Mouse (Mus musculus): ENCODE results near the gene Scd2. TPM values are rescaled to one million over a fixed set of nuclear protein-coding genes. Genes with fewer than 3 reads are reported as not detected.
"Not testable (repeated sequence)": the region's sequence is repeated elsewhere in the genome, so short reads cannot be mapped to it uniquely, and the experiment has no call there.

The Scd2 gene
- polyA plus RNA-seq, 1 experiment from 2014 or later = 324 TPM

DNA sequence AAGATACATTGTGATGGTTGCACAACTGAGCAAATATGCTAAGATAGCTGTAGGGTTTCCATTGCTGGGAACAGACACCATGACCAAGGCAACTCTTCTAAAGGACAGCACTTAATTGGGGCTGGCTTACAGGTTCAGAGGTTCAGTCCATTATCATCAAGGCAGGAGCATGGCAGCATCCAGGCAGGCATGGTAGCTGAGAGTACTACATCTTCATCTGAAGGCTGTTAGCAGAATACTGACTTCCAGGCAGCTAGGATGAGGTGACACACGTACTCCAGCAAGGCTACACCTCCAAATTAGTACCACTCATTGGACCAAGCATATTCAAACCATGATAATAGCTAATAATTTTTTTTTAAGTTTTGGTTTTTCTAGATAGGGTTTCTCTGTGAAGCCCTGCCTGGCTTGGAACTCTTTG, 16.7 kb downstream of the Scd2 start:
- Histone ChIP-seq H3K4me1 (peaks cover 29% of the 10 kb centered on the region), H3K36me3 (replicated peaks) (peaks cover 44% of the 10 kb centered on the region)
- not testable (repeated sequence) for H3K9me3 ChIP-seq; H3K4me3 ChIP-seq; H3K27ac ChIP-seq (replicated peaks); H3K27me3 ChIP-seq (replicated peaks; ENCODE audit: low read depth, poor library complexity, severe bottlenecking)
- 92% methylated on average over 1 of the region's 1 CpGs for WGBS
- peak; percentile 3 for DNase-seq (ENCODE audit: low spot score)

DNA sequence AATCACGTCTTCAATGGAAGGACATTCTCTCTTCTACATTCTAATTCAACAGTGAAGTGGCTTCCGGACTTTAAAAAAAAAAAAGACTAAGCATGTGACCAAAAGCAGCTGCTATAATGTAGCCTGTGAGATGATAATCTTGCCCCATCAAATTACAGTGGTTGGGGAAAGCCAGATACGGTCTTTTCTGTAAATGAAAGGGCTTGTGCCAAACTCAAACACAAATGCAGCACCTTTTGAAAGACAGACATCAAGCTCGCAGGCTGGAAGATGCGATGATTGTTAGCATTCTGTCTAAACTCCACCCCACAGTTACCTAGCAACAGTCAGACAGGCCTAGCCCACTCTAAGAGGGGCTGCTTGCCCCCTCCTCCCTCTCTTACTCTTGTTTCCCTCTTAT, 17.3 kb downstream of the Scd2 start:
- DNase-seq (ENCODE audit: low spot score) = peak; percentile 11
- no peaks in the 10 kb centered on the region for H3K27me3 ChIP-seq (replicated peaks; ENCODE audit: low read depth, poor library complexity, severe bottlenecking)
- WGBS = 63% methylated on average over 5 of the region's 5 CpGs
- peaks cover 38% of the 10 kb centered on the region for H3K36me3 ChIP-seq (replicated peaks)
- H3K4me1 ChIP-seq = peaks cover 34% of the 10 kb centered on the region
- no peaks in the 10 kb centered on the region for H3K9me3 ChIP-seq
- no peak overlapping the region for H3K4me3 ChIP-seq
- H3K27ac ChIP-seq (replicated peaks) = no peak overlapping the region

- Histone ChIP-seq H3K4me3 (no peak overlapping the region), H3K27ac (replicated peaks) (no peak overlapping the region; the same call in 1 of the 2 replicates), H3K36me3 (replicated peaks) (peaks cover 31% of the 10 kb centered on the region), H3K27me3 (replicated peaks; ENCODE audit: low read depth, poor library complexity, severe bottlenecking) (no peaks in the 10 kb centered on the region), H3K9me3 (no peaks in the 10 kb centered on the region), H3K4me1 (peaks cover 34% of the 10 kb centered on the region)
- peak; percentile 7 for DNase-seq (ENCODE audit: low spot score)
- 59% methylated on average over 8 of the region's 8 CpGs for WGBS
Observed at GRCm38 (mm10) chr19:44311306-44312006, 18.0 kb downstream of the Scd2 start.

GRCm38 (mm10) chr19:44312007-44312360, 18.5 kb downstream of the Scd2 start:
- H3K36me3 ChIP-seq (replicated peaks) = peaks cover 26% of the 10 kb centered on the region
- H3K9me3 ChIP-seq = no peaks in the 10 kb centered on the region
- no peaks in the 10 kb centered on the region for H3K27me3 ChIP-seq (replicated peaks; ENCODE audit: low read depth, poor library complexity, severe bottlenecking)
- H3K4me3 ChIP-seq = no peak overlapping the region
- no peak overlapping the region; the same call in 1 of the 2 replicates for H3K27ac ChIP-seq (replicated peaks)
- DNase-seq (ENCODE audit: low spot score) = peak; percentile 10
- peaks cover 38% of the 10 kb centered on the region for H3K4me1 ChIP-seq
- WGBS = 37% methylated on average over 4 of the region's 4 CpGs

DNA sequence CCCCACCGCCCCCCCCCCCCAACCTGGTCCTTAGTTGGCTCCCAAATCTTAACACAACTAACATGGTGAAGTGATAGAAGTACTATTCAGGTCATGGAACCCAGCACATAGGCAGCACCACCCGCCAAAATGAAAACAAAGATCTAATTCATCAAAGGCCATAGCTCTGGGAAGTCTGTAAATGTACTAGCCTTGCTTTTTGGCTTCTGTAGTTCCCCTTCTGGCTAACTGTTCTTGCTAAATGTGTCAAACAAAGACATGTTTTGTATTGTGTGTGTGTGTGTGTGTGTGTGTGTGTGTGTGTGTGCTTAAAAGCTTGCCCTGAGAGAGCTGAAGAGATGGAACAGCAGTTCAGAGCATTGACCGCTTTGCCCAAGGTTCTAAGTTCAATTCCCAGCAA, 19.6 kb downstream of the Scd2 start:
- DNase-seq (ENCODE audit: low spot score) = peak; percentile 7
- Histone ChIP-seq H3K9me3 (no peaks in the 10 kb centered on the region), H3K27ac (replicated peaks) (no peak overlapping the region), H3K4me3 (no peak overlapping the region), H3K27me3 (replicated peaks; ENCODE audit: low read depth, poor library complexity, severe bottlenecking) (no peaks in the 10 kb centered on the region), H3K4me1 (peaks cover 39% of the 10 kb centered on the region), H3K36me3 (replicated peaks) (peaks cover 15% of the 10 kb centered on the region)
- WGBS = 71% methylated on average over 3 of the region's 3 CpGs

DNA sequence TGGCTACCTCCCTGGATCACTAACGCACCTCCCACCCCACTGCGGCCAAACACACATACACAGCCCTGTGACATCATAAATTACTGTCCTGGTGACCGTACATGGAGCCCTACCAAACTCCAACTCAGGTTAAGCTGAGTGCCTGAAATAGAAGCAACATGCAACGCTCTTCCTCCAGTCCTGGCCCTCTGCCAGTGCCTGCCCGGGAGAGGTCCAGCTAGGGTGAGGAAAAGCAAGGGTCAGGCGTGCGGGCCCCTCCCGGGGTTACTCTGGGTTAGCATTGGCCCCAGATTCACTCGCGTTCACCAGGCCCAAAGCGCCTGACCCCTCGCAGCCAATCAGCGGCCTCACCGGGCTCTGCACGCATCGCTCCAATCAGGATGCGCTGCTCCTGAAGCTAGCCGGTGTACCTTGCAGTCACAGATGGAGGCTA, 20.9 kb downstream of the Scd2 start:
- Histone ChIP-seq H3K9me3 (peaks cover 4% of the 10 kb centered on the region; the same call in 1 of the 2 replicates), H3K27ac (replicated peaks) (peak overlapping the region; percentile 85), H3K36me3 (replicated peaks) (peaks cover 3% of the 10 kb centered on the region), H3K27me3 (replicated peaks; ENCODE audit: low read depth, poor library complexity, severe bottlenecking) (no peaks in the 10 kb centered on the region), H3K4me1 (peaks cover 39% of the 10 kb centered on the region), H3K4me3 (peak overlapping the region; percentile 68)
- DNase-seq (ENCODE audit: low spot score) = peak; percentile 88
- WGBS = 4% methylated on average over 18 of the region's 18 CpGs

GRCm38 (mm10) chr19:44314871-44315414, 21.5 kb downstream of the Scd2 start:
- peaks cover 39% of the 10 kb centered on the region for H3K4me1 ChIP-seq
- H3K36me3 ChIP-seq (replicated peaks) = no peaks in the 10 kb centered on the region
- H3K27me3 ChIP-seq (replicated peaks; ENCODE audit: low read depth, poor library complexity, severe bottlenecking) = no peaks in the 10 kb centered on the region
- WGBS = 2% methylated on average over 11 of the region's 11 CpGs
- peak; percentile 56 for DNase-seq (ENCODE audit: low spot score)
- peak overlapping the region; percentile 68 for H3K4me3 ChIP-seq
- peak overlapping the region; percentile 85 for H3K27ac ChIP-seq (replicated peaks)
- peaks cover 4% of the 10 kb centered on the region; the same call in 1 of the 2 replicates for H3K9me3 ChIP-seq

DNA sequence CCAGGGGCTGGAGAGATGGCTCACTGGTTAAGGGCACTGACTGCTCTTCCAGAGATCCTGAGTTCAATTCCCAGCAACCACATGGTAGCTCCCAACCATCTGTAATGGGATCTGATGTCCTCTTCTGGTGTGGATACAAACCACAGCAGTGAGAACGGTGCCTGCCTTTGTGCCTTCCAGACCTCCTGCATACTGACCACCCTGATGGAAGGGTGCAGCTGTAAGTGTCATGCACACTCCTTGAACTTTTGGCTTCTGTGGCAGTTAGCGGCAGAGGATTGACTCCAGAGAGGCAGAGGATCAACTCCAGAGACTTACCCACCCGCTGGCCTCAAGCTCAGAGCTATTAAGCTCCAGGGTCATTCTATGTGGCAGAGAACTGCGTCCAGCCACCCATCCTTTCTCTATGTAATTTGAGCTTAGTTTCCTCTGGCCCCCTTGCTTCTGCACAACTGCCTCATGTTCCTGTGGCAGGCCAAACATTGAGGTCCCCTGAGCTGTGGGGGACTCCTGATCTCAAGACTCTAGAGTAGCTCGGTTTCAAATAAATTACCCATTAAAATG, 23.4 kb downstream of the Scd2 start:
- DNase-seq (ENCODE audit: low spot score) = peak; percentile 10
- no peaks in the 10 kb centered on the region for H3K27me3 ChIP-seq (replicated peaks; ENCODE audit: low read depth, poor library complexity, severe bottlenecking)
- H3K4me1 ChIP-seq = peaks cover 24% of the 10 kb centered on the region
- no peak overlapping the region for H3K4me3 ChIP-seq
- H3K9me3 ChIP-seq = peaks cover 4% of the 10 kb centered on the region; the same call in 1 of the 2 replicates
- no peaks in the 10 kb centered on the region for H3K36me3 ChIP-seq (replicated peaks)
- WGBS = 54% methylated on average over 5 of the region's 5 CpGs
- 0 out of 2 replicates have a peak overlapping the region, but pooled peaks have one; percentile 51 for H3K27ac ChIP-seq (replicated peaks)

DNA sequence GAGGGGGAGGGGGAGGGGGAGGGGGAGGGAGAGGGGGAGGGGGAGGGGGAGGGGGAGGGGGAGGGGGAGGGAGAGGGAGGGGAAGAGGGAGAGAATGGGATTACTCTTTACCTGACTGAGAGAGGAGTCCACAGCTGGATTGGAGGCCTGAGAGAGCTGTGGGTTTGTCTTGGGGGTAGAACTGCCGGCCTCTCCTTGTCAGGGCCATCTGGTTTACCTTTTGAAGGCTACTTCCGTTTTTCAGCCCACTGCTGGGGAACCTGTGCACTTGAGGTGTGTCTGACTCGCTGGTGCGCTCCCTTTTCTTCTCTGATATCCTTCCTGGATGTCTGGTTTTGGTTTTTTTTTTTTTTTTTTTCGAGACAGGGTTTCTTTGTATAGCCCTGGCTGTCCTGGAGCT, 23.9 kb downstream of the Scd2 start:
- peak; percentile 7 for DNase-seq (ENCODE audit: low spot score)
- Histone ChIP-seq H3K4me3 (no peak overlapping the region), H3K4me1 (peaks cover 20% of the 10 kb centered on the region), H3K27ac (replicated peaks) (no peak overlapping the region), H3K27me3 (replicated peaks; ENCODE audit: low read depth, poor library complexity, severe bottlenecking) (no peaks in the 10 kb centered on the region), H3K36me3 (replicated peaks) (no peaks in the 10 kb centered on the region), H3K9me3 (peaks cover 4% of the 10 kb centered on the region; the same call in 1 of the 2 replicates)
- WGBS = 78% methylated on average over 5 of the region's 5 CpGs

GRCm38 (mm10) chr19:44318545-44318944, 25.1 kb downstream of the Scd2 start:
- H3K27ac ChIP-seq (replicated peaks) = no peak overlapping the region
- H3K9me3 ChIP-seq = peaks cover 4% of the 10 kb centered on the region; the same call in 1 of the 2 replicates
- no peaks in the 10 kb centered on the region for H3K27me3 ChIP-seq (replicated peaks; ENCODE audit: low read depth, poor library complexity, severe bottlenecking)
- no peaks in the 10 kb centered on the region for H3K36me3 ChIP-seq (replicated peaks)
- peaks cover 20% of the 10 kb centered on the region for H3K4me1 ChIP-seq
- DNase-seq (ENCODE audit: low spot score) = peak; percentile 2
- no peak overlapping the region for H3K4me3 ChIP-seq

- no peaks in the 10 kb centered on the region for H3K27me3 ChIP-seq (replicated peaks; ENCODE audit: low read depth, poor library complexity, severe bottlenecking)
- H3K9me3 ChIP-seq = peaks cover 4% of the 10 kb centered on the region; the same call in 1 of the 2 replicates
- H3K36me3 ChIP-seq (replicated peaks) = no peaks in the 10 kb centered on the region
- H3K4me3 ChIP-seq = no peak overlapping the region
- no peak for DNase-seq (ENCODE audit: low spot score)
- 89% methylated on average over 3 of the region's 3 CpGs for WGBS
- H3K4me1 ChIP-seq = peaks cover 8% of the 10 kb centered on the region
- no peak overlapping the region for H3K27ac ChIP-seq (replicated peaks)
Observed at GRCm38 (mm10) chr19:44320316-44320715, 26.8 kb downstream of the Scd2 start.

GRCm38 (mm10) chr19:44321201-44321600, 27.7 kb downstream of the Scd2 start:
- no peak for DNase-seq (ENCODE audit: low spot score)
- no peak overlapping the region for H3K27ac ChIP-seq (replicated peaks)
- H3K36me3 ChIP-seq (replicated peaks) = no peaks in the 10 kb centered on the region
- H3K4me1 ChIP-seq = peaks cover 5% of the 10 kb centered on the region
- H3K27me3 ChIP-seq (replicated peaks; ENCODE audit: low read depth, poor library complexity, severe bottlenecking) = no peaks in the 10 kb centered on the region
- peaks cover 6% of the 10 kb centered on the region; the same call in 1 of the 2 replicates for H3K9me3 ChIP-seq
- 83% methylated on average over 4 of the region's 4 CpGs for WGBS
- H3K4me3 ChIP-seq = no peak overlapping the region

- Histone ChIP-seq H3K4me1 (peaks cover 4% of the 10 kb centered on the region), H3K36me3 (replicated peaks) (no peaks in the 10 kb centered on the region), H3K27me3 (replicated peaks; ENCODE audit: low read depth, poor library complexity, severe bottlenecking) (no peaks in the 10 kb centered on the region), H3K27ac (replicated peaks) (no peak overlapping the region), H3K4me3 (no peak overlapping the region), H3K9me3 (peaks cover 9% of the 10 kb centered on the region; the same call in 1 of the 2 replicates)
- 80% methylated on average over 2 of the region's 2 CpGs for WGBS
- DNase-seq (ENCODE audit: low spot score) = no peak
Observed at GRCm38 (mm10) chr19:44321631-44322030, 28.2 kb downstream of the Scd2 start.

Measured in embryonic facial prominence, embryonic 10.5 days (tissue).